Mouse (Mus musculus): ENCODE data around the gene Ahdc1. TPM values are rescaled to one million over a fixed set of nuclear protein-coding genes. Genes with fewer than 3 reads are reported as not detected.

Gene Ahdc1
- total and polyA plus RNA-seq, 3 experiments, result 1.6 to 19.9 (median 8.4) TPM

DNA sequence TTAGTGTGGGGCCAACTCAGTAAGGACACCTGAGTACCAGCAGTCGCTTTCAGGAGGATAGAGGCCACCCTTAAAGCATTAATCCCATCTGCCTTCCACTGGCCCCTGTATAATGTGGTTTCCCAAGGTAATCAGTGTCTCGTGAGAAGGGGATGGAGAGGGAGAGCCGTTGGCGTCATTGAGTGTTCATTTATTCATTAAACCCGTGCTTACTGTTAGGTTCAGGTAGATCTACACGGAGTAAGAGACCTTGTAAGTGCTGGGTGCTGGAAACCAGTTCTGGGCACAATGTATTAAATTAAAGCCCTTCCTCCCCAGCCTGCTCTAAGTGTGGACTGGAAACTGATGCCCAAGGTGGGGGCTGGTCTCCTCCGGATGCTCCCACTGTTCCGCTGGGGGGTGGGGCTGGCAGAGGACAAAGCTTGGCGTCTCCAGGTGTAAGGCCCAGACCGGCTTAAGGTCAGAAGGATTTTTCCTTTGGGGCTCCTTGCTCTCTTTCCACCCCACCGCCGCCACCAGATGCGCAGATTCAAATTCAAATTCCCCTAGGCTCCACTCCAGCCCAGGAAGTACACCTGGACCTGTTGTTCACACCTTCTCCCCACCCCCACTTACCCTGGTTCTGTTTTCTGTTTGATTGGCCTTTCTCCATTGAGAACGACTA is 29.3 kb downstream of the Ahdc1 start:
- no peak overlapping the region for H3K9ac ChIP-seq (ENCODE audit: insufficient read depth, low read depth)
- H3K79me2 ChIP-seq (replicated peaks; ENCODE audit: control insufficient read depth, extremely low read depth, insufficient read depth, poor library complexity, severe bottlenecking), result no peaks in the 10 kb centered on the region
- no peak for DNase-seq (ENCODE audit: extremely low read depth)
- H3K4me1 ChIP-seq (ENCODE audit: control insufficient read depth in 1 of 2, insufficient read depth in 2 of 2), result peaks cover 5 to 51% of the 10 kb centered on the region in 2 experiments
- dilution Hi-C loops (cut with MboI; ENCODE audit: extremely low pct_ligation_motif_present, extremely low pct_unique_long_range_greater_than_20kb, low sequenced_read_pairs), result no loop called here
- H3K27ac ChIP-seq (ENCODE audit: insufficient read depth, low read depth), result no peak overlapping the region
- H3K27me3 ChIP-seq (replicated peaks), result no peaks in the 10 kb centered on the region
- H3K4me3 ChIP-seq (replicated peaks in 1 of 3; ENCODE audit: low read depth in 2 of 3, low read length in 2 of 3, poor library complexity in 1 of 3), result no peak overlapping the region
- H3K36me3 ChIP-seq (replicated peaks in 1 of 2; ENCODE audit: control insufficient read depth in 1 of 2, insufficient read depth in 1 of 2, low read length in 1 of 2), result peaks cover 0 to 74% of the 10 kb centered on the region in 2 experiments
- TF ChIP-seq RAD21 (IDR thresholded peaks at IDR 0.05; ENCODE audit: low read depth, low read length) (no peak), SIN3A (IDR thresholded peaks at IDR 0.05; ENCODE audit: low read length) (no peak), USF1 (IDR thresholded peaks at IDR 0.05; ENCODE audit: low read depth, low read length) (no peak)
- in situ Hi-C loops (cut with MboI; ENCODE audit: low pct_ligation_motif_present, low pct_unique_long_range_greater_than_20kb, low sequenced_read_pairs), result no loop called here
- H3K9me3 ChIP-seq (replicated peaks; ENCODE audit: low read length), result peaks cover 7% of the 10 kb centered on the region
- no peak overlapping the region for H3K4me2 ChIP-seq (ENCODE audit: insufficient read depth, low read depth, poor library complexity, severe bottlenecking)

DNA sequence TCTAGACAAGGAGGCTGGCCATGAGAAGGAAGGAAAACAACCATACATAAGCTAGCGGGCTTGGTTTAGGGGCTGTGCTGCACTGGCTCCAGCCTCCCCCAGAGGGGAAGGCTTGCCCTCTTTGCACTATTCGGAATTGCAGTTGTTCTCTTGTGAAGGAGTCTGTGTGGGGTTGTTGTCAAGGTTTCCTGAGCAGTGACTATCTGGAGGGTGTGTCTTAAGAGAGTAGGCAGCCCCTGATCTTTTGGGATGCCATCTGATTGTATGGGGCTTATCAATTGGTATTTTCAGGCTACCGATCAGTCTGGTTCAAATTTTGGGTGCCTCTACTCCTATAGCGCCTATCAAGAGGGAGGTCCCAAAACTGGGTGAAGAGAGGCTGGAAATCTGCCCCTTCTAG is 31.2 kb downstream of the Ahdc1 start:
- TF ChIP-seq BHLHE40 (IDR thresholded peaks at IDR 0.05; ENCODE audit: low read depth, low read length), result no peak
- TF ChIP-seq ZC3H11A (IDR thresholded peaks at IDR 0.05; ENCODE audit: low read depth, low read length), result no peak
- no peak for TF ChIP-seq TBP (conservative IDR thresholded peaks at IDR 0.05; ENCODE audit: low read depth, low read length)
- no peak for TF ChIP-seq RCOR1 (conservative IDR thresholded peaks at IDR 0.05; ENCODE audit: low read depth, low read length)
- no peak for TF ChIP-seq CTCF (conservative IDR thresholded peaks at IDR 0.05 in 1 of 2, IDR thresholded peaks at IDR 0.05 in 1 of 2; ENCODE audit: low read depth in 2 of 2, low read length in 2 of 2)
- no peak for TF ChIP-seq JUN (IDR thresholded peaks at IDR 0.05; ENCODE audit: insufficient read depth, low read depth, low read length)
- no peak for TF ChIP-seq ETS1 (conservative IDR thresholded peaks at IDR 0.05; ENCODE audit: low read depth, low read length)
- TF ChIP-seq SIN3A (IDR thresholded peaks at IDR 0.05; ENCODE audit: low read length), result no peak
- no peak for TF ChIP-seq RAD21 (IDR thresholded peaks at IDR 0.05; ENCODE audit: low read depth, low read length)
- TF ChIP-seq KAT2A (IDR thresholded peaks at IDR 0.05; ENCODE audit: insufficient replicate concordance, low read length), result no peak
- TF ChIP-seq CHD2 (IDR thresholded peaks at IDR 0.05; ENCODE audit: low read length), result no peak
- no peak for TF ChIP-seq MAFK (IDR thresholded peaks at IDR 0.05; ENCODE audit: insufficient replicate concordance, low read length)
- TF ChIP-seq CHD1 (IDR thresholded peaks at IDR 0.05; ENCODE audit: low read depth, low read length), result no peak
- no peak for TF ChIP-seq JUND (conservative IDR thresholded peaks at IDR 0.05; ENCODE audit: low read depth, low read length)
- TF ChIP-seq NELFE (IDR thresholded peaks at IDR 0.05; ENCODE audit: low read depth, low read length), result no peak
- TF ChIP-seq ZMIZ1 (IDR thresholded peaks at IDR 0.05; ENCODE audit: low read depth, low read length), result no peak
- TF ChIP-seq HCFC1 (IDR thresholded peaks at IDR 0.05; ENCODE audit: low read depth, low read length), result no peak
- no peak for TF ChIP-seq ZNF384 (IDR thresholded peaks at IDR 0.05; ENCODE audit: low read depth, low read length)
- H3K27ac ChIP-seq (ENCODE audit: insufficient read depth, low read depth), result no peak overlapping the region
- no peaks in the 10 kb centered on the region for H3K27me3 ChIP-seq (replicated peaks)
- peaks cover 7% of the 10 kb centered on the region for H3K9me3 ChIP-seq (replicated peaks; ENCODE audit: low read length)
- dilution Hi-C loops (cut with MboI; ENCODE audit: extremely low pct_ligation_motif_present, extremely low pct_unique_long_range_greater_than_20kb, low sequenced_read_pairs), result no loop called here
- no peak for DNase-seq (ENCODE audit: extremely low read depth)
- peaks cover 13 to 66% of the 10 kb centered on the region in 2 experiments for H3K4me1 ChIP-seq (ENCODE audit: control insufficient read depth in 1 of 2, insufficient read depth in 2 of 2)
- peaks cover 0 to 73% of the 10 kb centered on the region in 2 experiments for H3K36me3 ChIP-seq (replicated peaks in 1 of 2; ENCODE audit: control insufficient read depth in 1 of 2, insufficient read depth in 1 of 2, low read length in 1 of 2)
- in situ Hi-C loops (cut with MboI; ENCODE audit: low pct_ligation_motif_present, low pct_unique_long_range_greater_than_20kb, low sequenced_read_pairs), result no loop called here
- H3K4me3 ChIP-seq (replicated peaks in 1 of 3; ENCODE audit: low read depth in 2 of 3, low read length in 2 of 3, poor library complexity in 1 of 3), result no peak overlapping the region
- no peak overlapping the region for H3K9ac ChIP-seq (ENCODE audit: insufficient read depth, low read depth)
- H3K4me2 ChIP-seq (ENCODE audit: insufficient read depth, low read depth, poor library complexity, severe bottlenecking), result no peak overlapping the region
- no peaks in the 10 kb centered on the region for H3K79me2 ChIP-seq (replicated peaks; ENCODE audit: control insufficient read depth, extremely low read depth, insufficient read depth, poor library complexity, severe bottlenecking)
